Mouse (Mus musculus) C2C12 (cell line): ENCODE results near the gene Defb29.

Experiments used
- CTCF ChIP-seq: IDR thresholded peaks from one replicate; pipeline ENCODE4 v1.5.1; 2011; ENCODE audit not compliant: control insufficient read depth, insufficient read depth, insufficient read length
- MYOD1 ChIP-seq: IDR thresholded peaks from one replicate; pipeline ENCODE4 v1.6.1; 2011; ENCODE audit warnings: low read depth; ENCODE audit not compliant: control insufficient read depth, insufficient read length

DNA sequence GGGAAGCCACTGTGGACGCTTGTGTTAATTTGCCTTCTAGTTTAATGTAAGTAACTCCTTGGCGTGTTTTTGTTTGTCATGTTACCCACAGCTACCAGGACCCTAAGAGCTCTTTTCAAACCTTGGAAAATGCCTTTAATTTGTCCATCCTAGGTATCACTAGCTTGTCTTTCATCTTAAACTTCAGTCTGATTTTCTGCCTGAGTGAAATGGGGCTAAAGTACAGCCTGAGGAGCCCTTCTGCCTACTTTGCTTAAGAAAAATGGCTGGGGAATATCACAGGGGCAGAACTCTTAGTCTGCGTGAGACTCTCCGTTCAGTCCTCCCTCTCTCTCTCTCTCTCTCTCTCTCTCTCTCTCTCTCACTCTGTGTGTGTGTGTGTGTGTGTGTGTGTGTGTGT lies 30.0 kb upstream of the Defb29 start:
- TF ChIP-seq CTCF (no peak), MYOD1 (no peak)
